Mouse (Mus musculus) skeletal muscle tissue, adult 2 months (tissue): ENCODE results near the gene Hmcn1.

Source experiments
- DNase-seq: peaks from one replicate; pipeline ENCODE4 v3.0.0-alpha.2; 2012; ENCODE audit warnings: low read depth, low spot score

The Hmcn1 gene

GRCm38 (mm10) chr1:150783070-150783842 lies 210.0 kb downstream of the Hmcn1 start:
- no peak for DNase-seq

GRCm38 (mm10) chr1:150779902-150780301 lies 213.3 kb downstream of the Hmcn1 start:
- no peak for DNase-seq

GRCm38 (mm10) chr1:150776741-150777140 lies 216.5 kb downstream of the Hmcn1 start:
- peak; percentile 47 for DNase-seq

GRCm38 (mm10) chr1:150775742-150776141 lies 217.5 kb downstream of the Hmcn1 start:
- peak; percentile 11 for DNase-seq

GRCm38 (mm10) chr1:150772958-150773357 lies 220.3 kb downstream of the Hmcn1 start:
- DNase-seq = no peak

DNA sequence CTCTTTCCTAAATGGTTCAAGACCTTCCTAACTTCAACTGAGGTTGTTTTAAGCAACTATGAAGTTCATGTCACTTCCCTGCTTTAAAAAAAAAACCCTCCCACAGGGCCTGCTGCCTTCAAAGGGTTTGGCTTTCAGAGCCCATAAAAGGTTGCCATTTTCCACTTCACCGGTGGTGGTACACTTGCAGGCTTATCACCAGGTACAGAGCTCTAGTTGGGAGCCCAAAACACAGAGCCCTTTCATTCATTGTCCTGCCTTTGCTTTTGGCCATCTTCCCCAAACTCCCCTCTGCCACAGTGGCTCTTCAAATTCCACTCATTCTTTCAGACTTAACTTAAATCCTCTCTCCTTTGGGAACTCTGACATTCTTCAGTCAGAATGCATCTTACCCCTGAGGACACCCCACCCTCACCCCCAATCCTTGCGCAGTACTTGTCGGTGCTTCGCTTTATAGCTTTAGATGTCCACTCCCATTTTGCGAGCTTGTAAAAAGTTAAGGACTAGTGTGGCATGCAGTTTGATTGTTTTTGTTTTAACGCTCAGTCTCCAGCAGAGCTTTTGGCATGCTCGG lies 222.2 kb downstream of the Hmcn1 start:
- DNase-seq = no peak

DNA sequence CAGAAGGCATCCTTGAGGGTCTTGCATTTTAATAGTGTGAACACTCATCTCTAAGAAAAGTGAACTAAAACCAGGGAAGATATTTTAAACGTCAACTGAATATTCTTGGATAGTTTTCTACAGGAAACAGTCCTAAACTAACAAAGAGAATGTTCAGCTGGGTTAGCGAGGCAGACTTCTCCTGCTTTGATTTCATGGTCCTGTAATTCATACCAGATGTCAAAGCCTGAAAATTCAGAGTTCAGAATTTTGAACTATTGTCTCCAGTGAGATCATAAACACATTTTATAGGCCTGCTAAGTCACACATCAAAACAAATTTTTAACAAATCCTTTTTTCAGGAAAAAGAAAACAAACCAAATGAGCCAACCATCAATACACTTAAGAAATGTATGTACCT lies 223.4 kb downstream of the Hmcn1 start:
- no peak for DNase-seq

GRCm38 (mm10) chr1:150761678-150762077 lies 231.6 kb downstream of the Hmcn1 start:
- DNase-seq = no peak

DNA sequence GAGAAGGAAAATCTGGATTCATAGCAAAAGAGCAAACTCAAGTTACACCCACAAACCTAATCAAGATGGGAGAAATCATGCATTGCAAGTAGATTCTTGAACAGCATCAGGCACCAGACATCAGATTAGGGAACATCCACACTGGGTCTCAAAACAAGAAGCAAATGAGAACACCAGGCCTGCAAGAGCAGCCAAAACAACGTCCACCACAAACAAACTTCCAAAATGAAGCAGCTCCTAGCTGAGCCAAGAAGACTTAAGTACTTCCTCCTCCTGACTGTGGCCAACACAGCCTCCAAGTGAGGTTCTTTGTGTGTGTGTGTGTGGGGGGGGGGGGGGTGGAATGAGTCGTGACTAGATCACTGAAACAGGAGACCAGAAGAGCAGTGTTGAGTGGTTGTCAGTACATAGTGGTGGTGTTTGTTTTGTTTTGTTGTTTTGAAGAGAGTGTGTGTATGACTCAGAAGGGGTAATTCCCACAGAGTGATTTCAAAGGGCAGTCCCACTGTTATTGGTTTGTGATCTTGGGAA lies 232.4 kb downstream of the Hmcn1 start:
- DNase-seq = peak; percentile 58

DNA sequence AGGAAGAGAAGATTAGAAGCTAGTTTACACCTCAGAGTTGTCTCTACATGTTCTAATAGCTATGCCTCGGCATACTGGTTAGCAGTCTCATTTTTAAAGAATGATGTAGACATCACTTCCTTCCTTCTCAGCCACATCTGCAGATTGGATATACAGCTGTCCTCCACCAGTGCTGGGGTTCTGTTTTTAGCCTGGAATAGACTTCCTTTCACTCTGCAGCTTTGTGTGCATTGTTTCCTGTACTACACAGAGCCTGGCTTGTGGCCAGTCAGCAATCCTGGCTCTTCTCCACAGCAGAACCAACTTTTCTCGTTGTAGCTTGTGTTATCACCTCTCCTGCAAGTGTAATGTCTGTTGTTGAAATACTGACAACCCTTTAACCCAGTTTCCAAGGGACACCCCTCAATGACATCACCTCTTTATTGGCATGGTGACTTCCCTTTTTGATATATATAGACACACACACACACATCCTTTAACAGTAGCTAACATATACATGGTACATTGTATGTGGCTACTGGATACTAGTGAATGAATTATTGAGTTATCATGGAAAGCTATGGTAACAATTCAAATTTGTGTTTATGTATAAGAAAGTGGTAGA lies 233.7 kb downstream of the Hmcn1 start:
- DNase-seq = peak; percentile 38

DNA sequence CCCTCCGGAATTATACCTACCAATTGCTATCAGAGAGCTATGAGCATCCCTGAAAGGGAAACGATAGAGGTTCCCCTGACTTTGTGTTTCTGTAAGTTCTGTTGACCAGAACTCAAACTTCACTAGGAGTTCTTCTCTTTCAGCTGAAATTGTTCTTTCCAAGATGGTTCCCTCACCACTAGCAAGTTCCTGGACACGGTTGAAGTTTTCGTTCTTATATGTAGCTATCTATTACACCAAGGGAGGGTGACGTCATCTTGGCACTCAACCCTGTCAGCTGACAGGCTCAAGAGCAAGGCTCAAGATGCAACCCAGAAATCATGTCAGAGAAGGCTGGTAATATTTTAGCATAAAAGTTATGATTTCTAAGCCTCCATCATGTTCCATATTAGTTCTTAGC lies 239.3 kb downstream of the Hmcn1 start:
- no peak for DNase-seq

- DNase-seq = no peak
Measured at GRCm38 (mm10) chr1:150748783-150749182, 244.5 kb downstream of the Hmcn1 start.

- no peak for DNase-seq
Measured at GRCm38 (mm10) chr1:150747771-150748170, 245.5 kb downstream of the Hmcn1 start.

- DNase-seq = no peak
Measured at GRCm38 (mm10) chr1:150743097-150743843, 250.0 kb downstream of the Hmcn1 start.

DNA sequence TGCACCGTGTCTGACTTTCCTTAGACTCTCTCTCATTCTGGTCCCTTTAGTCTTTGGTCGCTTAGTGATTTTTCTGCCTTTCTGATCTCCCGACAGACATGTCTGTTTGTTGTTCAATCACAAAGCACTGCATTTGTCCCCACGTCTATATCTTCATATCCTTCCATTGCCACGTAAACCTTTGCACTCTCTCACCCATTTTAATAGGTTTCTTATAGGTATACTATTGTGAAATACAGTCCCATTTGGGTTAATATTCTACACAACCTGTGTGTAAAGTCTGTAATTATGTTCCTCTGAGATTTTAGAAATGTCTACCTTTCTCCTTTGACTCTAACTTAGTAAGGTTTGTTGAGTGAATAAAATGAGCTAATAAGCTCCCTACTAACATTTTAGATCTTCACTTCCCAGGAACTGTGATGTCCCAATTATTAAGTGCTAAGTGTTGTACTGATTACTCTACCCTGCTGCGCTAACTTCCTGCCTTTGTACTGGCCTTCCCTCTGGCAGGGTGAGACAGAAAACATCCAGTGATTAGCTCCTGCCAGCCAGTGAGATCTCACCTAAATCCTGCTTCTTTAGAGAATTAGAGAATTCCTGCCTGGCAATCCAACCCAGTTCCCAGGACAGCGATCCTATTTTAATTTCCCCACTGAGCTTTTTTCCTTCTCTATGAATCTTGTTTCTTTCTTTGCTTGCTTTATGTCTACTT lies 250.7 kb downstream of the Hmcn1 start:
- no peak for DNase-seq

GRCm38 (mm10) chr1:150711438-150711837 lies 281.8 kb downstream of the Hmcn1 start:
- peak; percentile 4 for DNase-seq

- DNase-seq = no peak
Measured at GRCm38 (mm10) chr1:150706502-150706901, 286.7 kb downstream of the Hmcn1 start.

DNA sequence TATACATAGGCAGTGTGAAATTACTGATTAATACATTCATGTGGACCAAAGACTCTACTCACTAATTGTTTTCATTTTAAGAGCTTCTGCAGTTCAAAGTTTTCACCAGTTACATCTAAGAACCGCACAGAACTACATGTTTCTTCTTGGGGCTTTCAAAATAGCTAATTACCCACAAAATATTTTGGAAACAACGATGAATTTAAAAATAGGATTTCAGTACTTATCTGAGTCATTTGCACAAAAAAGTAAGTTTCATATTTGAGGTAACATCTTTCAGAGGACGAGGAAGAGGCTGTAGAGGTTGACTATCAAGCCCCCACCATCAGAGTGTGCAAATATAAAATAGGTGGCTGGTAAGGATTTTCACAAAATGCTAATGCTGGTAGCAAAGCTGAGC lies 295.5 kb downstream of the Hmcn1 start:
- DNase-seq = no peak

GRCm38 (mm10) chr1:150682044-150682443 lies 311.2 kb downstream of the Hmcn1 start:
- peak; percentile 25 for DNase-seq

DNA sequence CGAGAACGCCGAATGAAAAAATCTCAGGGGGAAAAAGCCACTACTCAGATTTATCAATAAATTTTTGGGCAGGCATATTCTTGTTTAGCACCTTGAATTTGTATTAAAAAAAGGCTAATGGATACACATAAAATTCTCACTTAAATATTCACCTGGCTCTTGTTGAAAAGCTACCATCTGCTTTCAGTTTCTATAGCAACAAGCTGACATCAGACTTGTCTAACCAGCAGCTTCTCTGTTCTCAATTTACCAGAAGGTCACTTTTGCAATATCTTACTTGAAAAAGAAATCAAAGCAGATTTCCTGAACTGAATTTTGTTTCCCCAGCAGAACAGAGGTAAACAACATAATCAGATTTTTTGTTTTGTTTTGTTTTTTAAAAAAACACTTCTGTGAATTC lies 311.8 kb downstream of the Hmcn1 start:
- no peak for DNase-seq

- no peak for DNase-seq
Measured at GRCm38 (mm10) chr1:150681006-150681405, 312.2 kb downstream of the Hmcn1 start.
